Mouse (Mus musculus): ENCODE data around the gene Tmem213.

The Tmem213 gene

DNA sequence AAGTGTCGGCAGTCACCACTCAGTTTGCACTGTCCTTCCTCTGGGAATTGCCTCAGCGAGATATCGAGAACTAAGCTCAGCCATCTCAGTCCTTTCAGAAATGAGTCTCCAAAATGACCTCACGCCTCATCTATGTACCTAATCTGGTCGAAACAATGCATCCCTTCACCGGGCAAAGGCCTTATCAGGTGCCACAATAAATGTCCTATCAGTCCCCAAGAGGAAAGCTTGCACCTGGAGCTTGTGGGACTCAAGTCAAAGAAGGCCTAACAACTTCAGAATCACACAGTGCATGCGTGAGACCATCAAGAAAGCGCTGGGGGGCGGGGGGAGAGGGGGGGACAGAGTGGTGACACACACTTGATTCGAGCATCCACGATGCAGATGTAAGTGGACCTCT lies 43.2 kb downstream of the Tmem213 start:
- DNase-seq (ENCODE audit: extremely low spot score) = no peak

DNA sequence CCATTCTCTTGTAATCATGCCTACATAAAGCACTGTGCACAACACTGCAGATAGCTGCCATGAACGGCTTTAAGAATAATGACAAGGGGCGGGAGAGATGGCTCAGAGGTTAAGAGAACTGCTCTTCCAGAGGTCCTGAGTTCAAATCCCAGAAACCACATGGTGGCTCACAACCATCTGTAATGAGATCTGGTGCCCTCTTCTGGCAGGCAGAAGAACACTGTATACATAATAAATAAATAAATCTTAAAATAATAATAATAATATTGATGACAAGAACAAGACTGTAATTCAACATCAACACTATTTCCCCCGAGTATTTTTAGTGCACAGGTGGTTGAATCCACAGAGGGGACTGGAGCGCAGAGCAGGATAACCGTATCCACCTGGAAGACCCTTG lies 47.1 kb downstream of the Tmem213 start:
- no peak for DNase-seq (ENCODE audit: extremely low spot score)

DNA sequence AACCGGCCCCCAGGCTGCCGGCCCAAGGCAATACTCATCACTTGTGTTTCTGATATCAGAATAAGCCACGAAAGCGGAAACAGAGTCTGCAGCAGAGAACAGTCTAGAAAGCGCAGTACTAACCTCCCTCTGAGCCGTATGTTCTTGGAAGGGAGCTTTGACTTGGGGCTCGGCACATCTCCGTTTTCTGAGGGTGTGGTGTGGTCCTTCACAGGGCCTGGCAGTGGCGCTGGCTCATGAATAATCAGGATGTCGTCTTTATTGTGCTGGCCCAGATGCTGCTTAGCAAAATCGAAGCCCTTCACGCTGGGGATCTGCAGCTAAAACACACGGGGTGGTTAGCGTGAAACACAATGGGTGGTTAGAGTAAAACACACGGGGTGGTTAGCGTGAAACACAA lies 48.9 kb downstream of the Tmem213 start:
- DNase-seq (ENCODE audit: extremely low spot score) = no peak

- DNase-seq (ENCODE audit: extremely low spot score) = no peak
Measured at GRCm38 (mm10) chr6:38159576-38159975, 50.5 kb downstream of the Tmem213 start.

- peak; percentile 83 for DNase-seq (ENCODE audit: extremely low spot score)
Measured at GRCm38 (mm10) chr6:38160102-38160501, 51.0 kb downstream of the Tmem213 start.

- no peak for DNase-seq (ENCODE audit: extremely low spot score)
Measured at GRCm38 (mm10) chr6:38160556-38160955, 51.5 kb downstream of the Tmem213 start.

DNA sequence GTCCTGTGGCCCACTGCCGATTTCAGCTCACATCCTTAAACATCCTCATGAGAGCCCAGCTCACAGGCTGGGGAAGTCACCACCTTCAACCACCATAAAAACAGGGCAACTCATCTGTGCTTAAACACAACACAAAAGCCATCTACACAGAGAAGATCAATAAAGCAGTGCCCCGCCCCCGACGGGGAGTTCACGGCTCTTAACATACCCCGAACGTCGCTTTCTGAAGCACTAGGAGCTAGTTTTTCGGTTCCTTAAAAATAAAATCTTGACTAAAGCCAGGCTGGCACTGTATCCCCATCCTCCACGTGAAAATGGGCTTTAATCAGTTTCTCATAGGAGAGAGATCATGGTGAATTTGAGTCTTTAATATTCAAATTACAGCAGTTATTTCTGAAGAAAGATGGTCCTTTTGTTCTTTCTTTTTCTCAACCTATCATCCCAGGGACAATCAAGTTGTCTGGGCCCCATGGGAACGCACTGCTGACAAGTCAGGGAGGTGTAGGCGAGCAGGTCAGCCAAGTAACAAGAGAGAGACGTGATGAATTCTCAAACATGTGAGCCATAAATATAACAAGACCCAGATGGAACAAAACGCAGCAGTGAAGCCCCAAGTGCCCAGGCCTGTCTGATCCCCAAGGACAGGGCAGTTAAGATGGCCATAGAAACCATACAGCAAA lies 53.9 kb downstream of the Tmem213 start:
- peak; percentile 29 for DNase-seq (ENCODE audit: extremely low spot score)

- DNase-seq (ENCODE audit: extremely low spot score) = no peak
Measured at GRCm38 (mm10) chr6:38164705-38165104, 55.6 kb downstream of the Tmem213 start.

- DNase-seq (ENCODE audit: extremely low spot score) = no peak
Measured at GRCm38 (mm10) chr6:38165385-38165784, 56.3 kb downstream of the Tmem213 start.
